Mouse (Mus musculus) embryonic facial prominence, embryonic 12.5 days (tissue): Measurements from ENCODE around the gene Nhlrc4. TPM values are rescaled to one million over a fixed set of nuclear protein-coding genes. Genes with fewer than 3 reads are reported as not detected.

Experiments
- ATAC-seq: fragments of 200-750 bp; cut with Nextera tagmentation; 2 replicates; pipeline ENCODE4 v1.8.0; 2017; ENCODE audit not compliant: insufficient number of reproducible peaks, insufficient read depth, low FRiP score, low TSS enrichment
- H3K27ac ChIP-seq: fragments of 300-500 bp; sonication (generic); 2 replicates; pipeline ENCODE4 v1.5.1; 2016; ENCODE audit warnings: mild to moderate bottlenecking
- H3K27me3 ChIP-seq: fragments of 300-500 bp; sonication (generic); 2 replicates; pipeline ENCODE4 v1.6.1; 2016; ENCODE audit warnings: mild to moderate bottlenecking, moderate library complexity
- H3K36me3 ChIP-seq: fragments of 300-500 bp; sonication (generic); 2 replicates; pipeline ENCODE4 v1.6.1; 2016; ENCODE audit warnings: mild to moderate bottlenecking
- H3K4me1 ChIP-seq: fragments of 300-500 bp; sonication (generic); 2 replicates; pipeline ENCODE4 v1.6.1; 2016
- H3K4me2 ChIP-seq: fragments of 300-500 bp; sonication (generic); replicated peaks from 2 replicates; pipeline ENCODE4 v1.6.1; 2016; ENCODE audit warnings: mild to moderate bottlenecking, moderate library complexity
- H3K4me3 ChIP-seq: fragments of 300-500 bp; sonication (generic); 2 replicates; pipeline ENCODE4 v1.5.1; 2016; ENCODE audit warnings: mild to moderate bottlenecking
- H3K9ac ChIP-seq: fragments of 300-500 bp; sonication (generic); 2 replicates; pipeline ENCODE4 v1.6.1; 2016; ENCODE audit warnings: mild to moderate bottlenecking, moderate library complexity
- H3K9me3 ChIP-seq: fragments of 300-500 bp; sonication (generic); 2 replicates; pipeline ENCODE4 v1.6.1; 2016; ENCODE audit warnings: mild to moderate bottlenecking, moderate library complexity
- WGBS: fragments of 180-500 bp; shearing (Covaris S2); methylation state at CpG from one replicate; pipeline ENCODE4 v1.1.7; 2016; 5-methylcytosine and 5-hydroxymethylcytosine counted together
- polyA plus RNA-seq: library from polyadenylated mRNA; unstranded; fragments of >200 nt; fragmentation: Nextera tagmentation; extraction: Ambion mirVana; gene quantifications from 2 replicates; pipeline ENCODE4 v1.2.1, GENCODE M21; 2016

Gene Nhlrc4
- polyA plus RNA-seq = 0.14 and 0.69 TPM in 2 replicates

- Histone ChIP-seq H3K9ac (peak within 1 kb of the TSS; percentile 19; the same call in 1 of the 2 replicates), H3K27ac (no peak within 1 kb of the TSS), H3K4me2 (no peak within 1 kb of the TSS), H3K4me1 (peaks cover 18% of the 10 kb centered on the region), H3K4me3 (no peak within 1 kb of the TSS), H3K9me3 (no peaks in the 10 kb centered on the region), H3K36me3 (no peaks in the 10 kb centered on the region), H3K27me3 (peaks cover under 1% of the 10 kb centered on the region; the same call in 1 of the 2 replicates)
- WGBS = 50% methylated on average over 6 of the region's 6 CpGs
- no peak for ATAC-seq
These were observed at the start of gene Nhlrc4, which contains the start of gene Pigq for GRCm38 (mm10) chr17:25944366-25945163. TSS of gene Nhlrc4 (minus strand) at chr17:25944961. TSS of gene Pigq (minus strand) at chr17:25944936.

GRCm38 (mm10) chr17:25993489-25993888 lies 48.7 kb upstream of the Nhlrc4 start:
- Histone ChIP-seq H3K36me3 (peaks cover 88% of the 10 kb centered on the region), H3K27me3 (no peaks in the 10 kb centered on the region), H3K4me2 (no peak overlapping the region), H3K9ac (no peak overlapping the region), H3K9me3 (no peaks in the 10 kb centered on the region), H3K4me3 (no peak overlapping the region), H3K4me1 (no peaks in the 10 kb centered on the region), H3K27ac (no peak overlapping the region)
- WGBS = 90% methylated on average over 3 of the region's 3 CpGs
- ATAC-seq = no peak

- H3K4me2 ChIP-seq = no peak overlapping the region
- H3K9me3 ChIP-seq = no peaks in the 10 kb centered on the region
- ATAC-seq = no peak
- H3K4me3 ChIP-seq = no peak overlapping the region
- 86% methylated on average over 4 of the region's 4 CpGs for WGBS
- H3K9ac ChIP-seq = no peak overlapping the region
- no peaks in the 10 kb centered on the region for H3K27me3 ChIP-seq
- peaks cover 81% of the 10 kb centered on the region for H3K36me3 ChIP-seq
- no peaks in the 10 kb centered on the region for H3K4me1 ChIP-seq
- no peak overlapping the region for H3K27ac ChIP-seq
These were observed 47.5 kb upstream of the Nhlrc4 start for GRCm38 (mm10) chr17:25992274-25992673.

- H3K27me3 ChIP-seq = no peaks in the 10 kb centered on the region
- no peaks in the 10 kb centered on the region for H3K4me1 ChIP-seq
- no peak overlapping the region for H3K4me3 ChIP-seq
- H3K4me2 ChIP-seq = no peak overlapping the region
- WGBS = 92% methylated on average over 5 of the region's 5 CpGs
- H3K9me3 ChIP-seq = no peaks in the 10 kb centered on the region
- no peak overlapping the region for H3K9ac ChIP-seq
- no peak overlapping the region for H3K27ac ChIP-seq
- H3K36me3 ChIP-seq = peaks cover 62% of the 10 kb centered on the region
- no peak for ATAC-seq
These were observed 45.6 kb upstream of the Nhlrc4 start for GRCm38 (mm10) chr17:25990331-25990730.

- no peaks in the 10 kb centered on the region for H3K9me3 ChIP-seq
- peaks cover 16% of the 10 kb centered on the region for H3K4me1 ChIP-seq
- H3K4me3 ChIP-seq = peak within 1 kb of the TSS; percentile 86
- peak within 1 kb of the TSS; percentile 80 for H3K4me2 ChIP-seq
- peak within 1 kb of the TSS; percentile 83 for H3K27ac ChIP-seq
- under 1% methylated on average over 91 of the region's 91 CpGs for WGBS
- H3K9ac ChIP-seq = peak within 1 kb of the TSS; percentile 93
- no peaks in the 10 kb centered on the region for H3K27me3 ChIP-seq
- ATAC-seq = peak; percentile 99
- H3K36me3 ChIP-seq = peaks cover 18% of the 10 kb centered on the region
These were observed 40.8 kb upstream of the Nhlrc4 start, which contains the start of gene Capn15 for GRCm38 (mm10) chr17:25985306-25986294. TSS of gene Capn15 (minus strand) at chr17:25985796.

- peaks cover 16% of the 10 kb centered on the region for H3K4me1 ChIP-seq
- H3K4me2 ChIP-seq = peak overlapping the region; percentile 80
- 12% methylated on average over 17 of the region's 17 CpGs for WGBS
- H3K9me3 ChIP-seq = no peaks in the 10 kb centered on the region
- H3K9ac ChIP-seq = peak overlapping the region; percentile 93
- no peaks in the 10 kb centered on the region for H3K27me3 ChIP-seq
- H3K27ac ChIP-seq = peak overlapping the region; percentile 83
- H3K4me3 ChIP-seq = peak overlapping the region; percentile 86
- peaks cover 10% of the 10 kb centered on the region for H3K36me3 ChIP-seq
- no peak; the same call in 1 of the 2 replicates for ATAC-seq
These were observed 40.0 kb upstream of the Nhlrc4 start for GRCm38 (mm10) chr17:25984556-25985305.

GRCm38 (mm10) chr17:25984066-25984465 lies 39.3 kb upstream of the Nhlrc4 start:
- H3K4me2 ChIP-seq = peak overlapping the region; percentile 80
- peak overlapping the region; percentile 86; the same call in 1 of the 2 replicates for H3K4me3 ChIP-seq
- H3K36me3 ChIP-seq = 0 out of 2 replicates have a peak, but pooled peaks cover 5% of the 10 kb centered on the region
- 90% methylated on average over 1 of the region's 1 CpGs for WGBS
- H3K9ac ChIP-seq = no peak overlapping the region; the same call in 1 of the 2 replicates
- peaks cover 16% of the 10 kb centered on the region for H3K4me1 ChIP-seq
- H3K27ac ChIP-seq = no peak overlapping the region
- H3K9me3 ChIP-seq = no peaks in the 10 kb centered on the region
- ATAC-seq = no peak
- no peaks in the 10 kb centered on the region for H3K27me3 ChIP-seq

GRCm38 (mm10) chr17:25982913-25983312 lies 38.2 kb upstream of the Nhlrc4 start:
- H3K9me3 ChIP-seq = no peaks in the 10 kb centered on the region
- 88% methylated on average over 3 of the region's 3 CpGs for WGBS
- no peak overlapping the region for H3K9ac ChIP-seq
- ATAC-seq = no peak
- H3K36me3 ChIP-seq = 0 out of 2 replicates have a peak, but pooled peaks cover 9% of the 10 kb centered on the region
- H3K4me3 ChIP-seq = no peak overlapping the region
- H3K27ac ChIP-seq = no peak overlapping the region
- H3K4me2 ChIP-seq = no peak overlapping the region
- H3K4me1 ChIP-seq = peaks cover 16% of the 10 kb centered on the region
- no peaks in the 10 kb centered on the region for H3K27me3 ChIP-seq

- Histone ChIP-seq H3K36me3 (0 out of 2 replicates have a peak, but pooled peaks cover 6% of the 10 kb centered on the region), H3K4me3 (no peak overlapping the region), H3K9me3 (no peaks in the 10 kb centered on the region), H3K27ac (no peak overlapping the region), H3K4me1 (peaks cover 16% of the 10 kb centered on the region), H3K4me2 (no peak overlapping the region), H3K27me3 (no peaks in the 10 kb centered on the region), H3K9ac (no peak overlapping the region)
- ATAC-seq = no peak
- 88% methylated on average over 5 of the region's 5 CpGs for WGBS
These were observed 36.1 kb upstream of the Nhlrc4 start for GRCm38 (mm10) chr17:25980854-25981253.

GRCm38 (mm10) chr17:25979829-25980738 lies 35.3 kb upstream of the Nhlrc4 start:
- Histone ChIP-seq H3K36me3 (0 out of 2 replicates have a peak, but pooled peaks cover 6% of the 10 kb centered on the region), H3K9me3 (no peaks in the 10 kb centered on the region)

More at GRCm38 (mm10) chr17:25979829-25980738, 35.3 kb upstream of the Nhlrc4 start:
- Histone ChIP-seq H3K9ac (no peak overlapping the region), H3K4me3 (no peak overlapping the region), H3K4me2 (no peak overlapping the region), H3K4me1 (peaks cover 16% of the 10 kb centered on the region), H3K27me3 (no peaks in the 10 kb centered on the region), H3K27ac (no peak overlapping the region)
- 82% methylated on average over 5 of the region's 5 CpGs for WGBS
- ATAC-seq = no peak
